Mouse (Mus musculus) embryonic facial prominence, embryonic 15.5 days (tissue): ENCODE data around the gene Ciita. TPM values are rescaled to one million over a fixed set of nuclear protein-coding genes. Genes with fewer than 3 reads are reported as not detected.

Experiments
- ATAC-seq: fragments of 200-750 bp; cut with Nextera tagmentation; 2 replicates; pipeline ENCODE4 v1.8.0; 2017; ENCODE audit warnings: low read depth, moderate TSS enrichment; ENCODE audit not compliant: insufficient number of reproducible peaks, low FRiP score, low TSS enrichment
- H3K27ac ChIP-seq: fragments of 300-500 bp; sonication (generic); replicated peaks from 2 replicates; pipeline ENCODE4 v1.5.1; 2015; ENCODE audit warnings: mild to moderate bottlenecking, inconsistent platforms
- H3K27me3 ChIP-seq: fragments of 300-500 bp; sonication (generic); 2 replicates; pipeline ENCODE4 v1.6.1; 2015; ENCODE audit warnings: inconsistent platforms
- H3K36me3 ChIP-seq: fragments of 300-500 bp; sonication (generic); 2 replicates; pipeline ENCODE4 v1.6.1; 2015; ENCODE audit warnings: mild to moderate bottlenecking, inconsistent platforms
- H3K4me1 ChIP-seq: fragments of 300-500 bp; sonication (generic); 2 replicates; pipeline ENCODE4 v1.6.1; 2015; ENCODE audit warnings: inconsistent platforms
- H3K4me2 ChIP-seq: fragments of 300-500 bp; sonication (generic); replicated peaks from 2 replicates; pipeline ENCODE4 v1.6.1; 2015; ENCODE audit warnings: mild to moderate bottlenecking, inconsistent platforms
- H3K4me3 ChIP-seq: fragments of 300-500 bp; sonication (generic); replicated peaks from 2 replicates; pipeline ENCODE4 v1.5.1; 2015; ENCODE audit warnings: mild to moderate bottlenecking, inconsistent platforms
- H3K9ac ChIP-seq: fragments of 300-500 bp; sonication (generic); 2 replicates; pipeline ENCODE4 v1.6.1; 2015; ENCODE audit warnings: inconsistent platforms
- H3K9me3 ChIP-seq: fragments of 300-500 bp; sonication (generic); replicated peaks from 2 replicates; pipeline ENCODE4 v1.6.1; 2016; ENCODE audit warnings: inconsistent platforms
- WGBS: fragments of 180-500 bp; shearing (Covaris S2); methylation state at CpG from one replicate; pipeline ENCODE4 v1.1.7; 2015; 5-methylcytosine and 5-hydroxymethylcytosine counted together
- polyA plus RNA-seq: library from polyadenylated mRNA; unstranded; fragments of >200 nt; fragmentation: Nextera tagmentation; extraction: Ambion mirVana; gene quantifications from 2 replicates; pipeline ENCODE4 v1.2.1, GENCODE M21; 2015

The Ciita gene
- polyA plus RNA-seq, 1 experiment from 2014 or later = 0.45 TPM

DNA sequence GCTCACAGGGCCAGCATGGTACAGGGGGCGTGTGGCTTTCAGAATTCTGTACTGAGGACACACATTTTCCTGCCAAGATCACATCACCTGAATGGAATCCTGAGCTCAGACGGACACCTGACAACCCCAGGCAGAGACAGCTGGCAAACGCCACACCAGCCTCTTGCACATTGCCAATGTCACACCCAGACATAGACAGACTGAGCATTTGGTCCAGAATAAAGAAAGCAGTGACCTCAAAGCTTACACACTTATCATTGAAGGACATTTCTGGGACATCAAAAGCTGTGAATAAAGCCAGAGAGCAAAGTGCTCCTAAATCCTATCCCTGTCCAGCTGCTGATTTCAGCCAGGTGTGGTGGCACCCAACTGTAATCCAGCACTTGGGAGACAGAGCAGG is 57.1 kb downstream of the Ciita start:
- H3K27me3 ChIP-seq = no peaks in the 10 kb centered on the region
- H3K27ac ChIP-seq = no peak overlapping the region
- H3K4me2 ChIP-seq = no peak overlapping the region
- no peaks in the 10 kb centered on the region for H3K9me3 ChIP-seq
- no peak overlapping the region for H3K4me3 ChIP-seq
- H3K4me1 ChIP-seq = peaks cover 40% of the 10 kb centered on the region
- no peaks in the 10 kb centered on the region; the same call in 1 of the 2 replicates for H3K36me3 ChIP-seq
- no peak for ATAC-seq
- H3K9ac ChIP-seq = no peak overlapping the region
- WGBS = 75% methylated on average over 3 of the region's 3 CpGs

DNA sequence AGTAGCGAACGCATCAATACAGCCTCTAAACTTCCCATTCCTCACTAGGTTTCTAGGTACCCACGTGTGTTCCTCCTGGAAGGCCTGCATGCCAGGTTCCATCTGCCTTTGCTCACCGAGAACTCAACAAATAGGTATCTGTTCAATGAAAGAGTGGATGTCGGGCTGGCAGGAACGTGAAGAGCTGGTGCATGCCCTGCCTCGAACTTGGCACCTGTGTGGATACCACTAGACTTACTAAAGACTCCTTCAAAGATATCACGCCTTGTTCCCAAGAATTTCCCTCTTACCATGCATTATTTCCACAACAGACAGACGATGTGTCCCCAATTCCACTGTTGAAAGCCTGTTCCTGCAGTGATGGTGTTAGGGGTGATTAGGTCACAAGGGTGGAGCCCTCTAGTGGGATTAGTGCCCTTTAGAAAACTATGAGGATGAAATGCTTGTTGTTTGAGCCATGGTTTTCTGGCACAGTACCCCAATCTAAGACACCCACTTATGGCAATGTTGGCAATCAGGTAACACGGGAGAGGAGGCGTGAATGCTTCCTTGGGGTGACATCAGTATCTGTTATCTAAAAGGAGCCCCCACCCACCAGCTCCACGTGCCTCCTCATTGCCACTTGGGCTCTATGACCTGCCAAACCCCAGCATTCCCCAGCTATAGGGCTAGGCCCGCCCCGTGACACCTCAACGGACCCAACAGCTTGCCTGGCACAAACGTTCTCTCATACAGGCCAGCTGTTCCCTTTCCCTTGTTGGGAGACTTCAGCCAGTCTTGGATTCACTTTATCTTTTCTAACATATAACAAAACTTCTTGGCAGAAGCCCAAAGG is 61.1 kb downstream of the Ciita start:
- H3K4me3 ChIP-seq = peak overlapping the region; percentile 90
- H3K36me3 ChIP-seq = no peaks in the 10 kb centered on the region; the same call in 1 of the 2 replicates
- H3K4me1 ChIP-seq = peaks cover 42% of the 10 kb centered on the region
- no peaks in the 10 kb centered on the region for H3K27me3 ChIP-seq
- H3K9me3 ChIP-seq = no peaks in the 10 kb centered on the region
- no peak for ATAC-seq
- WGBS = 70% methylated on average over 16 of the region's 16 CpGs
- peak overlapping the region; percentile 39; the same call in 1 of the 2 replicates for H3K27ac ChIP-seq
- no peak overlapping the region; the same call in 1 of the 2 replicates for H3K9ac ChIP-seq
- H3K4me2 ChIP-seq = peak overlapping the region; percentile 87

DNA sequence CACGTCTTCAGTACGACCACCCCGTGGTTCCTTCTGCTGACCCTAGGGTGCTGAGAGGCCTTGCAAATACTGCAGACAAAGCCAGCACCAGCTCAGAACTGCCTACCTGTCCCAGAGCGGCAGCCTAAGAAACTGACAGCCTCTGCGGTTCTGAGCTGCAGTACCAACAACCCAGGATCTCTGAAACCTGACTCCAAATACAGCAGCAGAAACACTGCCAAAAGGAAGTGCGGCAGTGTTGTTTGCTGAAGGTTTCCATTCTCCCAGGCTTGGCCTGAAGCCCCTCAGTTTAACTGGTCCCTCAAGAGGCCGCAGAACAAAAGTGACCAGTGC is 61.7 kb downstream of the Ciita start:
- Histone ChIP-seq H3K4me2 (peak overlapping the region; percentile 87), H3K27ac (peak overlapping the region; percentile 82), H3K27me3 (no peaks in the 10 kb centered on the region), H3K9ac (no peak overlapping the region; the same call in 1 of the 2 replicates), H3K4me3 (peak overlapping the region; percentile 90), H3K9me3 (no peaks in the 10 kb centered on the region), H3K4me1 (peaks cover 48% of the 10 kb centered on the region), H3K36me3 (no peaks in the 10 kb centered on the region; the same call in 1 of the 2 replicates)
- 16% methylated on average over 7 of the region's 7 CpGs for WGBS
- ATAC-seq = no peak

DNA sequence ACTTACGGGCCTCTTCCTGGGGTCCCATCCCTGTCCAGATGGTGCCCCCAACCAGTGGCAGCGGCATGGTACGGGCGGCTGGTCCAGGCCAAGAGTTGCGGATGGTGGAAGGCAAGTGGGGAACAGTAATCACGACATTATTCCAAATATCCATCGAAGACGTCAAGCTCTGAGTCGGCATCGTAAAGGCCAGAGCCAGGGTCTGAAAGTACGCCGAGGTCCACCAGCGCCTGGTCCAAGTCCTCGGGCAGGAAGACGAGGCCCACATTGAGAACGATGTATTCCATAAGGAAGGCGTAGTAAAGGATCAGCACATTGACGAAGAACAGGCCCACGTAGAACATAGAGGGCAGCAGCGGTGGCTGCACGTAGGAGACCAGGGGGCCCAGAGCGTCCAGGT is 62.4 kb downstream of the Ciita start:
- 2% methylated on average over 22 of the region's 22 CpGs for WGBS
- Histone ChIP-seq H3K27ac (peak overlapping the region; percentile 82), H3K27me3 (no peaks in the 10 kb centered on the region), H3K9me3 (no peaks in the 10 kb centered on the region), H3K4me1 (peaks cover 53% of the 10 kb centered on the region), H3K4me2 (peak overlapping the region; percentile 87), H3K4me3 (peak overlapping the region; percentile 90), H3K36me3 (no peaks in the 10 kb centered on the region; the same call in 1 of the 2 replicates), H3K9ac (peak overlapping the region; percentile 79)
- peak; percentile 10; the same call in 1 of the 2 replicates for ATAC-seq

DNA sequence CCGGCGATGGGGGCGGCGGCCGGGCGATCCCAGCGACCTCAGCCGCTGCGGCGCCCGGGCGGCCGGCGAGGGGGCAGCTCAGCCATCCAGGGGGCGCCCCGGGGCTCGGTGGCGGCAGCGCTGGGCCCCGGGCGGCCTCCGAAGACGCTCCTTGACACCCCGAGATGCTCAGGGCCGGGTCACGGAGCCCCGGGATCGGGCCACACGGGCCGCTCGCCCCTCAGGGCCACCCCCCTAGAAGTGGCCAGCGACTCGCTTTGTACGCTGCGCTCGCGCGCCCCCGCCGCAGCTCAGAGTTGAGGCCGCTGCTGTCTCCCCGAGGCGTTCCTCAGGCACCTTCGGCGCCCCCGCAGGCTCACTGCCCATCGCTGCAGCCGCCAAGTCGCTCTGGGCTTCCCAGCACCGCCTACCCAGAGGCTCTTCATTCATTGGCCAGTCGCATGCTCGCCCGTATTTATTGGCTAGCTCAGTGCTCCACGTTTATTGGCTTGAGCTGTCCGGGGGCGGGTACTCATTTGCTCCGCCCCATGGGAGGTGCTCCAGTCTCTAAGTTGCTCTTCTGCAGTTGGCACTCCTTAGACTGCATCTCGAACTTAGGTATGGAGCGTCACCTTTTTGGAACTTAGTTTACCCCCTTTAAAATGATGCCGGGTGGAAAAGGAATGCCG is 63.0 kb downstream of the Ciita start, which contains the start of gene Dexi:
Gene Dexi (minus strand): TSS at position 357 of the 668 bp plus-strand sequence.
- peak within 1 kb of the TSS; percentile 82 for H3K27ac ChIP-seq
- H3K36me3 ChIP-seq = no peaks in the 10 kb centered on the region
- peak within 1 kb of the TSS; percentile 79 for H3K9ac ChIP-seq
- peak within 1 kb of the TSS; percentile 87 for H3K4me2 ChIP-seq
- H3K4me1 ChIP-seq = peaks cover 53% of the 10 kb centered on the region
- peak; percentile 96 for ATAC-seq
- H3K27me3 ChIP-seq = no peaks in the 10 kb centered on the region
- H3K9me3 ChIP-seq = no peaks in the 10 kb centered on the region
- 0% methylated on average over 60 of the region's 61 CpGs for WGBS
- H3K4me3 ChIP-seq = peak within 1 kb of the TSS; percentile 90

DNA sequence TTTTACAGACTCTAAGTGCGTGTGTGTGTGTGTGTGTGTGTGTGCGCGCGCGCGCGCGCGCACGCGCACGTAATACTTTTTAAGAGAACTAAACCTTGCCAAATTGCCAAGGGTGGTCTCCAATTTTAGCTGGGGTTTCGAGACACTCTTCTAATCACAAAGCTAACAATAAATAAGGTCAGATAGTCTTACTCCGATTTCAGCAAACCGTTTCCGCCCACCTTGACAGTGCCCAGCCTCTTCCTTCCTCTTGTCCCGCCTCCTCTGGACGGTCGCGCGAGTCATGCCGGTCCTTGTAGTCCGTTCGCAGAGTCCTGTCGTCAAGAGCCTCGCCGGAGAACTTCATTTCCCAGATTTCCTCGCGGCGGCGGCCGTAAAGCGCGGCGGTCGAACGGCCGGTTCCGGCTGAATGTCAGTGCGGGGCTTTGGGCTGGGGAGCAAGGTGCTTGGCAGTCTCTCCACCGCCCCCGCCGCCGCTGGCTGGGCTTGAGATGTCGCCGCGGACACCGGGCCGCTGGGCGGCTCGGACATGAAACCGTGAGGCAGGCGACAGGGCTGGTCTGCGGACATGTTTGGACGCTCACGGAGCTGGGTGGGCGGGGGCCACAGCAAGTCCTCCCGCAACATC is 65.2 kb downstream of the Ciita start, which contains the start of gene Clec16a:
Gene Clec16a (plus strand): TSS at position 345 of the 628 bp plus-strand sequence.
- H3K36me3 ChIP-seq = no peaks in the 10 kb centered on the region
- H3K4me1 ChIP-seq = peaks cover 38% of the 10 kb centered on the region
- H3K27me3 ChIP-seq = no peaks in the 10 kb centered on the region
- peak within 1 kb of the TSS; percentile 92 for H3K4me3 ChIP-seq
- H3K9ac ChIP-seq = peak within 1 kb of the TSS; percentile 68
- peak; percentile 86 for ATAC-seq
- WGBS = under 1% methylated on average over 58 of the region's 58 CpGs
- H3K9me3 ChIP-seq = no peaks in the 10 kb centered on the region
- peak within 1 kb of the TSS; percentile 48; the same call in 1 of the 2 replicates for H3K27ac ChIP-seq
- H3K4me2 ChIP-seq = peak within 1 kb of the TSS; percentile 66

DNA sequence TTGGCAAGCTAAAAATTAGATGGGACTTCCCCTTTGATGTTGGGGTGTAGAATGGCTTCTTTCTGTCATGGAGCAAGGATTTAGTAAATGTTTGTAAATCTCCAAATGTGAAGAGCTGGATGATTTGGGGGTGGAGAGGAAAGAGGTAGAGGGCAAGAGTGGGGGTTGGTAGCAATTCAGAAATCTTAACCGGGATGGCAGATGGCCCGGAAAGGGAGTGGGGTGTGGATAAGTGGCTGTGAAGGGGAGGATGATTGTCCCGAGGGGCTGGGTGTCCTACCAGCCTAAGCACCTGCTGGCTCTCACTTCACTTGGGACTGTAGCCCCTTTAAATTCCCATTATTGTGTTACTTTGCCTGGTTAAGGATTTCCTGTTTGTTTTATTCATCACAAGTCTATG is 67.0 kb downstream of the Ciita start:
- Histone ChIP-seq H3K27ac (no peak overlapping the region), H3K36me3 (no peaks in the 10 kb centered on the region), H3K9ac (no peak overlapping the region), H3K9me3 (no peaks in the 10 kb centered on the region), H3K4me3 (no peak overlapping the region), H3K4me1 (peaks cover 30% of the 10 kb centered on the region), H3K4me2 (peak overlapping the region; percentile 66; the same call in 1 of the 2 replicates), H3K27me3 (no peaks in the 10 kb centered on the region)
- WGBS = 60% methylated on average over 3 of the region's 3 CpGs
- no peak for ATAC-seq

DNA sequence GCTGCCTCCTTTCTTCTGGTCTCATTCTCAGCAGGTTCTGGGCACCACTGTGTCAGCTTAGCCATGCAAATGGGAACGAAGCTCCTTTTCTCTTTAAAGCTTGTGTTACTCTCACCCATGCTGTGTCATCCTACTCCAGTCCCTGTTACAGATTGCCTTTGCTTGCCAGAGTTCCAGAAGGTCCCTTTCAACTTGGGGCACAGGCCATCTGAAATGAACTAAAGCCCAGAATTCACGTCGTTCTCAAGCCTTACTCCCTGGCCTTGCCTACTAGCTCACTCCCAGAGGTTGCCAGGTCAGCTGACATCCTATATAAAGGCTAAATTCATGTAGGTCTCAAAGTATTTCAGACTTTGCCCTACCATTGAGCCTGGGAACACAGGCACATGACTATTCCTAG is 69.1 kb downstream of the Ciita start:
- Histone ChIP-seq H3K4me2 (no peak overlapping the region), H3K27me3 (no peaks in the 10 kb centered on the region), H3K27ac (no peak overlapping the region), H3K4me1 (peaks cover 27% of the 10 kb centered on the region), H3K36me3 (no peaks in the 10 kb centered on the region), H3K4me3 (no peak overlapping the region), H3K9me3 (no peaks in the 10 kb centered on the region), H3K9ac (no peak overlapping the region)
- ATAC-seq = no peak
- WGBS = 79% methylated on average over 3 of the region's 3 CpGs

DNA sequence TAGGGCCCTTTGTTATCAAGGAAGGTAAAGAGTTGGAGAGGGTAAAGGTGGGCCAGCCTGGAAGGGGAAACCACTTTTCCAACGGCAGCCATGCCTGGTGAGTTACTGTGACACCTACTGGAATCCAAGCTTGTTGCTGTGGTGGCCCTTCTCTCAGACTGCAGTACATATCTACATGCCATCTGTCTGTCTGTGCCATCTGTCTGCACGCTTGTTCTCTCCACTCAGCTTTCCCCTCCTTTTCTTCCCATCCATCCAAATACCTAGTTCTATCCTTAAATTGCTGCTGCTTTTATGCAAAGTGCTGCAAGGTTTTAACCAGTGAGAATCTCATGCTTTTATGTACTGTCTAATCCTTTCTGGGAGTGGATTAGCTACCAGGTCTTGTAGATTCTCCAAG is 69.7 kb downstream of the Ciita start:
- 87% methylated on average over 2 of the region's 2 CpGs for WGBS
- Histone ChIP-seq H3K9me3 (no peaks in the 10 kb centered on the region), H3K27ac (no peak overlapping the region), H3K9ac (no peak overlapping the region), H3K4me1 (peaks cover 27% of the 10 kb centered on the region), H3K27me3 (no peaks in the 10 kb centered on the region), H3K36me3 (no peaks in the 10 kb centered on the region), H3K4me2 (no peak overlapping the region), H3K4me3 (no peak overlapping the region)
- ATAC-seq = no peak

DNA sequence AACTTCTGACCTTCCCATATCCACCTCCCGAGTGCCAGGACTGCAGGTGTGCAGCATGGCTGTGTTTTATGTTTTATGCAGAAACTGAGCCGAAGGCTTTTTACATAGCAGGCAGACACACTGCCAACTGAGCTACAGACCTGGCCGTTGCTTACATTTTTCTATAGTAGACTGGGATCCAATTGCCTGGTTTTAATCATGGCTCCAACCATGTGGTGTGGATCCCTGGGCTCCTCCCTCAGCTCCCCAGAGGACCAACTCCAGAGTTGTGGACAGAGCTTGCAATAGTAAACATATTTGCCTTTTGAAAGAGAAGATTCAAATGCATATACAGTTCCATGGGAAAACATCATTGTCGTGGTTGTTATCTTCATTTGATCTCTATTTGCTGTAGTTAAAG is 71.7 kb downstream of the Ciita start:
- Histone ChIP-seq H3K27ac (no peak overlapping the region; the same call in 1 of the 2 replicates), H3K4me2 (no peak overlapping the region), H3K27me3 (no peaks in the 10 kb centered on the region), H3K9me3 (no peaks in the 10 kb centered on the region), H3K4me3 (no peak overlapping the region), H3K36me3 (no peaks in the 10 kb centered on the region), H3K4me1 (peaks cover 17% of the 10 kb centered on the region), H3K9ac (no peak overlapping the region)
- WGBS = 47% methylated on average over 4 of the region's 4 CpGs
- peak; percentile 60; the same call in 1 of the 2 replicates for ATAC-seq

DNA sequence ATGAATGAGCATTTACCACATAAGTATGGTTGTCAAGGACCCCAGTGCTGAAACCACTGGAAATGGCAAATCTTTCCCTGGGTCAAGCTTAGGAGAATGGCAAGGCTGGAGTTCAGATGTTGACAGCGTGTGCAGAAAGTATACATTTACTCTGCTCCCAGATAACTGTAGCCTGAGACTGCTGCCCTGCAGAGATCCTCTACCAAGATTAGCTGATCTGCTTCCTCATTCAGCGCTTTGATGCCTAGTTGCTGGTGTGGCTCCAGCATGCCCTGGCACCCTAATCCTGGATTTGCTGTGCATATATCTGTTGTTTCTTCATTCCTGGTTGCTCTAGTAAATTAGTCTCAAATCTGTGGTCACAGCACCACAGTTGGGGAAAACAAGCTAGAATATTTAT is 74.0 kb downstream of the Ciita start:
- H3K27ac ChIP-seq = no peak overlapping the region
- no peak overlapping the region for H3K4me2 ChIP-seq
- no peak overlapping the region for H3K9ac ChIP-seq
- WGBS = 71% methylated on average over 2 of the region's 2 CpGs
- H3K27me3 ChIP-seq = no peaks in the 10 kb centered on the region
- no peak for ATAC-seq
- no peaks in the 10 kb centered on the region for H3K9me3 ChIP-seq
- no peaks in the 10 kb centered on the region for H3K36me3 ChIP-seq
- H3K4me3 ChIP-seq = no peak overlapping the region
- peaks cover 12% of the 10 kb centered on the region; the same call in 1 of the 2 replicates for H3K4me1 ChIP-seq
